Mouse (Mus musculus): Measurements from ENCODE around the gene Ccdc47. TPM values are rescaled to one million over a fixed set of nuclear protein-coding genes. Genes with fewer than 3 reads are reported as not detected.

Ccdc47 gene
- polyA plus RNA-seq, 1 experiment from 2014 or later = 58.9 TPM

- H3K4me3 ChIP-seq (ENCODE audit: low read depth, low read length) = no peak overlapping the region
- H3K36me3 ChIP-seq (ENCODE audit: control insufficient read depth, insufficient read depth, low read length) = peaks cover 42% of the 10 kb centered on the region
- WGBS (ENCODE audit: insufficient replicate concordance) = 71% methylated on average over 3 of the region's 3 CpGs
- no peak for ATAC-seq (replicated peaks; ENCODE audit: insufficient number of reproducible peaks, low FRiP score, low TSS enrichment)
- H3K4me1 ChIP-seq (ENCODE audit: control insufficient read depth, insufficient read depth, low read length) = peaks cover 16% of the 10 kb centered on the region
- no peak overlapping the region for H3K4me2 ChIP-seq
- H3K9ac ChIP-seq (ENCODE audit: low read depth, low read length) = no peak overlapping the region
- H3K27me3 ChIP-seq (ENCODE audit: control insufficient read depth, insufficient read depth, low read length) = no peaks in the 10 kb centered on the region
- no peaks in the 10 kb centered on the region for H3K9me3 ChIP-seq (replicated peaks; ENCODE audit: control insufficient read depth, low read length)
- H3K27ac ChIP-seq (ENCODE audit: low read depth, low read length) = no peak overlapping the region
Measured at GRCm38 (mm10) chr11:106155761-106156160, 60.4 kb downstream of the Ccdc47 start.

- H3K9ac ChIP-seq (ENCODE audit: low read depth, low read length) = 0 out of 2 replicates have a peak overlapping the region, but pooled peaks have one; percentile 10
- no peak overlapping the region for H3K4me3 ChIP-seq (ENCODE audit: low read depth, low read length)
- no peaks in the 10 kb centered on the region for H3K27me3 ChIP-seq (ENCODE audit: control insufficient read depth, insufficient read depth, low read length)
- no peak overlapping the region for H3K4me2 ChIP-seq
- no peak for ATAC-seq (replicated peaks; ENCODE audit: insufficient number of reproducible peaks, low FRiP score, low TSS enrichment)
- no peak overlapping the region for H3K27ac ChIP-seq (ENCODE audit: low read depth, low read length)
- 55% methylated on average over 2 of the region's 2 CpGs for WGBS (ENCODE audit: insufficient replicate concordance)
- H3K9me3 ChIP-seq (replicated peaks; ENCODE audit: control insufficient read depth, low read length) = no peaks in the 10 kb centered on the region
- peaks cover 45% of the 10 kb centered on the region for H3K36me3 ChIP-seq (ENCODE audit: control insufficient read depth, insufficient read depth, low read length)
- H3K4me1 ChIP-seq (ENCODE audit: control insufficient read depth, insufficient read depth, low read length) = peaks cover 15% of the 10 kb centered on the region
Measured at GRCm38 (mm10) chr11:106154770-106155169, 61.4 kb downstream of the Ccdc47 start.

- Histone ChIP-seq H3K9me3 (replicated peaks; ENCODE audit: control insufficient read depth, low read length) (no peaks in the 10 kb centered on the region), H3K27me3 (ENCODE audit: control insufficient read depth, insufficient read depth, low read length) (no peaks in the 10 kb centered on the region), H3K27ac (ENCODE audit: low read depth, low read length) (no peak overlapping the region), H3K4me1 (ENCODE audit: control insufficient read depth, insufficient read depth, low read length) (peaks cover 9% of the 10 kb centered on the region), H3K36me3 (ENCODE audit: control insufficient read depth, insufficient read depth, low read length) (peaks cover 45% of the 10 kb centered on the region), H3K9ac (ENCODE audit: low read depth, low read length) (no peak overlapping the region), H3K4me2 (no peak overlapping the region), H3K4me3 (ENCODE audit: low read depth, low read length) (no peak overlapping the region)
- 72% methylated on average over 5 of the region's 5 CpGs for WGBS (ENCODE audit: insufficient replicate concordance)
- ATAC-seq (replicated peaks; ENCODE audit: insufficient number of reproducible peaks, low FRiP score, low TSS enrichment) = no peak
Measured at GRCm38 (mm10) chr11:106154091-106154490, 62.1 kb downstream of the Ccdc47 start.

- no peaks in the 10 kb centered on the region for H3K9me3 ChIP-seq (replicated peaks; ENCODE audit: control insufficient read depth, low read length)
- no peak for ATAC-seq (replicated peaks; ENCODE audit: insufficient number of reproducible peaks, low FRiP score, low TSS enrichment)
- 73% methylated on average over 8 of the region's 8 CpGs for WGBS (ENCODE audit: insufficient replicate concordance)
- no peak overlapping the region for H3K9ac ChIP-seq (ENCODE audit: low read depth, low read length)
- peaks cover 39% of the 10 kb centered on the region for H3K36me3 ChIP-seq (ENCODE audit: control insufficient read depth, insufficient read depth, low read length)
- H3K27ac ChIP-seq (ENCODE audit: low read depth, low read length) = no peak overlapping the region
- no peak overlapping the region for H3K4me3 ChIP-seq (ENCODE audit: low read depth, low read length)
- H3K4me2 ChIP-seq = no peak overlapping the region
- no peaks in the 10 kb centered on the region for H3K4me1 ChIP-seq (ENCODE audit: control insufficient read depth, insufficient read depth, low read length)
- no peaks in the 10 kb centered on the region for H3K27me3 ChIP-seq (ENCODE audit: control insufficient read depth, insufficient read depth, low read length)
Measured at GRCm38 (mm10) chr11:106152132-106152531, 64.0 kb downstream of the Ccdc47 start.

GRCm38 (mm10) chr11:106151219-106151618, 64.9 kb downstream of the Ccdc47 start:
- no peak overlapping the region for H3K9ac ChIP-seq (ENCODE audit: low read depth, low read length)
- H3K27ac ChIP-seq (ENCODE audit: low read depth, low read length) = no peak overlapping the region
- H3K27me3 ChIP-seq (ENCODE audit: control insufficient read depth, insufficient read depth, low read length) = no peaks in the 10 kb centered on the region
- no peak overlapping the region; the same call in 1 of the 2 replicates for H3K4me2 ChIP-seq
- no peak for ATAC-seq (replicated peaks; ENCODE audit: insufficient number of reproducible peaks, low FRiP score, low TSS enrichment)
- no peak overlapping the region for H3K4me3 ChIP-seq (ENCODE audit: low read depth, low read length)
- WGBS (ENCODE audit: insufficient replicate concordance) = 73% methylated on average over 3 of the region's 3 CpGs
- H3K9me3 ChIP-seq (replicated peaks; ENCODE audit: control insufficient read depth, low read length) = no peaks in the 10 kb centered on the region
- H3K36me3 ChIP-seq (ENCODE audit: control insufficient read depth, insufficient read depth, low read length) = peaks cover 36% of the 10 kb centered on the region
- H3K4me1 ChIP-seq (ENCODE audit: control insufficient read depth, insufficient read depth, low read length) = no peaks in the 10 kb centered on the region

Other genes with a start within 250 kb of the Ccdc47 start
- gene Ace, start 248.4 kb downstream of the Ccdc47 start, polyA plus RNA-seq (2014; fragmentation: Nextera tagmentation; extraction: Ambion mirVana) = 0.52 and 0.59 TPM in 2 replicates
- gene Ace3, start 221.7 kb downstream of the Ccdc47 start, polyA plus RNA-seq (2014; fragmentation: Nextera tagmentation; extraction: Ambion mirVana) = not detected in 2 replicates
- 0.17 and 0.40 TPM in 2 replicates for gene Kcnh6, start 208.2 kb downstream of the Ccdc47 start, polyA plus RNA-seq (2014; fragmentation: Nextera tagmentation; extraction: Ambion mirVana)
- gene Dcaf7, start 179.5 kb downstream of the Ccdc47 start, polyA plus RNA-seq (2014; fragmentation: Nextera tagmentation; extraction: Ambion mirVana) = 50.5 and 51.8 TPM in 2 replicates
- 9.7 and 11.0 TPM in 2 replicates for gene Taco1, start 150.3 kb downstream of the Ccdc47 start, polyA plus RNA-seq (2014; fragmentation: Nextera tagmentation; extraction: Ambion mirVana)
- gene Map3k3, start 131.7 kb downstream of the Ccdc47 start, polyA plus RNA-seq (2014; fragmentation: Nextera tagmentation; extraction: Ambion mirVana) = 20.8 and 22.2 TPM in 2 replicates
- gene Gm10840, start 55.5 kb downstream of the Ccdc47 start, polyA plus RNA-seq (2014; fragmentation: Nextera tagmentation; extraction: Ambion mirVana) = not detected in 2 replicates
- gene Limd2, start 55.5 kb downstream of the Ccdc47 start, polyA plus RNA-seq (2014; fragmentation: Nextera tagmentation; extraction: Ambion mirVana) = 145 and 151 TPM in 2 replicates
- gene Strada, start 14.2 kb downstream of the Ccdc47 start, polyA plus RNA-seq (2014; fragmentation: Nextera tagmentation; extraction: Ambion mirVana) = 22.4 and 26.6 TPM in 2 replicates
- gene Ddx42, start 582 bp upstream of the Ccdc47 start, polyA plus RNA-seq (2014; fragmentation: Nextera tagmentation; extraction: Ambion mirVana) = 45.3 and 58.3 TPM in 2 replicates
- 45.2 and 46.7 TPM in 2 replicates for gene Ftsj3, start 39.7 kb upstream of the Ccdc47 start, polyA plus RNA-seq (2014; fragmentation: Nextera tagmentation; extraction: Ambion mirVana)
- gene Psmc5, start 39.8 kb upstream of the Ccdc47 start, polyA plus RNA-seq (2014; fragmentation: Nextera tagmentation; extraction: Ambion mirVana) = 280 and 294 TPM in 2 replicates
- gene Smarcd2, start 56.6 kb upstream of the Ccdc47 start, polyA plus RNA-seq (2014; fragmentation: Nextera tagmentation; extraction: Ambion mirVana) = 22.4 and 25.9 TPM in 2 replicates
- gene Tcam1, start 60.3 kb upstream of the Ccdc47 start, polyA plus RNA-seq (2014; fragmentation: Nextera tagmentation; extraction: Ambion mirVana) = 0.13 and 0.15 TPM in 2 replicates
- gene Gh, start 85.5 kb upstream of the Ccdc47 start, polyA plus RNA-seq (2014; fragmentation: Nextera tagmentation; extraction: Ambion mirVana) = not detected in 2 replicates
- 0.73 and 1.3 TPM in 2 replicates for gene Cd79b, start 98.4 kb upstream of the Ccdc47 start, polyA plus RNA-seq (2014; fragmentation: Nextera tagmentation; extraction: Ambion mirVana)
- 0.07 and 0.38 TPM in 2 replicates for gene Scn4a, start 136.9 kb upstream of the Ccdc47 start, polyA plus RNA-seq (2014; fragmentation: Nextera tagmentation; extraction: Ambion mirVana)
- 0.14 TPM in 1 of 2 replicates, not detected in the other for gene Prr29, start 149.1 kb upstream of the Ccdc47 start, polyA plus RNA-seq (2014; fragmentation: Nextera tagmentation; extraction: Ambion mirVana)
- gene Icam2, start 171.7 kb upstream of the Ccdc47 start, polyA plus RNA-seq (2014; fragmentation: Nextera tagmentation; extraction: Ambion mirVana) = 73.2 and 76.2 TPM in 2 replicates

Data from heart, embryonic 11.5 days (tissue).